Mouse (Mus musculus) left cerebral cortex, adult 8-10 months (tissue): ENCODE measurements around the gene Klf16. TPM values are rescaled to one million over a fixed set of nuclear protein-coding genes. Genes with fewer than 3 reads are reported as not detected.
"Not testable (repeated sequence)": the region's sequence is repeated elsewhere in the genome, so short reads cannot be mapped to it uniquely, and the experiment has no call there.

Experiments
- DNase-seq, 2 experiments: peaks; one replicate each; pipeline ENCODE4 v3.0.0; 2022; ENCODE audit warnings: low spot score in 2 of 2
- total RNA-seq, 4 experiments: library from RNA; stranded (reverse); gene quantifications; 2 replicates each; pipeline ENCODE4 v1.2.4; 2022

Gene Klf16
- total RNA-seq, 4 experiments from 2014 or later: 53.0 to 65.9 (median 61.2) TPM

- DNase-seq: no peak
Measured at GRCm38 (mm10) chr10:80606306-80606705, 29.2 kb upstream of the Klf16 start.

GRCm38 (mm10) chr10:80605721-80606120, 28.6 kb upstream of the Klf16 start, which contains the start of gene Gm49322:
Gene Gm49322 (plus strand): TSS chr10:80606021.
- DNase-seq: not testable (repeated sequence)

- no peak for DNase-seq
Measured at GRCm38 (mm10) chr10:80604988-80605387, 27.9 kb upstream of the Klf16 start.

DNA sequence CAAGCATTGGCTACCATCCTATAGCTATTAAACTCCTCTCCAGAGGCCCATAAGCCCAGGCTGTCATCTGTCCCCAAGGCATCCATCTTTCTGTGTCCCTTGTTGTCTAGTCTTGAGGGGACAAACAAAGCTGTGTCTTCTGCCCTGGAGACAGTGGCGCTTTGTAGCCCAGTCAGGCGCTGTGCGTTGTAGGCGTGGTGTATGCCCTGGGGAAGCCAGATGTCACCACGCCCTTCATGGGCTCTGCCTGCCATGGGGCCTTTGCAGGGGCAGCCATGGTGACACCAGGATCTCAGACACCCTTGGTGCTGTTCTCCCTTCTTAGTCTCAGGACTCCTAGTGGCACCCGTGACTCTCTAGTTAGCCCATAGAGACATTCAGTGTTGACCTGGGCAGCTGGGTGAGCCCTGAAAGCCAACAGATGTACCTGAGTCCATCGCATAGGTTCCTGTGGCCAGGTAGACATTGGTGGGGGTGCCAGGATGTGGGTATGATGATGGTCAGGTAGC, 26.9 kb upstream of the Klf16 start:
- no peak for DNase-seq

- no peak for DNase-seq
Measured at GRCm38 (mm10) chr10:80603364-80603763, 26.2 kb upstream of the Klf16 start.

- DNase-seq: peak; percentile 94 to 97
Measured at GRCm38 (mm10) chr10:80602698-80603325, 25.7 kb upstream of the Klf16 start, which contains the start of the genes Scamp4 and Adat3. Gene Scamp4 (plus strand): TSS chr10:80602872. Gene Adat3 (plus strand): TSS chr10:80602880.

DNA sequence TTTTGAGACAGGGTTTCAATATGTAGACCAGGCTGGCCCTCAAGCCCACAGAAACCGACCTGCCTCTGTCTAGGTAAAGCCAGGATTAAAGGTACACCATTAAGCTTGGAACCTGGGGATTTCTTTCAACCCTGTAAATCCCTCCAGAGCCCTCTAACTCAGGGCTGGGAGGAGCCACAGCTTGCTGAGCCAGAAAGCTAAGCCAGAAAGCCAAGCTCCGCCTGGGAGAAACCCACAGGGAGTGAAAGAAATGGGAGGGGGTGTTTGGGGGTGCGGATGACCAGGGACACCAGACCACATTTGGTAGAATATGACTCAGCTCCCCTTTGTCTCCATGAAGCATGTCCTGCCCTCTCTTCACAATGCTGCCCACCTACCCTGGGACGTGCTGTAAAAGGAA, 19.2 kb upstream of the Klf16 start:
- DNase-seq: no peak

GRCm38 (mm10) chr10:80589879-80590854, 13.0 kb upstream of the Klf16 start, which contains the start of gene Abhd17a:
Gene Abhd17a (minus strand): TSS chr10:80590341.
- DNase-seq: peak; percentile 74 to 95

DNA sequence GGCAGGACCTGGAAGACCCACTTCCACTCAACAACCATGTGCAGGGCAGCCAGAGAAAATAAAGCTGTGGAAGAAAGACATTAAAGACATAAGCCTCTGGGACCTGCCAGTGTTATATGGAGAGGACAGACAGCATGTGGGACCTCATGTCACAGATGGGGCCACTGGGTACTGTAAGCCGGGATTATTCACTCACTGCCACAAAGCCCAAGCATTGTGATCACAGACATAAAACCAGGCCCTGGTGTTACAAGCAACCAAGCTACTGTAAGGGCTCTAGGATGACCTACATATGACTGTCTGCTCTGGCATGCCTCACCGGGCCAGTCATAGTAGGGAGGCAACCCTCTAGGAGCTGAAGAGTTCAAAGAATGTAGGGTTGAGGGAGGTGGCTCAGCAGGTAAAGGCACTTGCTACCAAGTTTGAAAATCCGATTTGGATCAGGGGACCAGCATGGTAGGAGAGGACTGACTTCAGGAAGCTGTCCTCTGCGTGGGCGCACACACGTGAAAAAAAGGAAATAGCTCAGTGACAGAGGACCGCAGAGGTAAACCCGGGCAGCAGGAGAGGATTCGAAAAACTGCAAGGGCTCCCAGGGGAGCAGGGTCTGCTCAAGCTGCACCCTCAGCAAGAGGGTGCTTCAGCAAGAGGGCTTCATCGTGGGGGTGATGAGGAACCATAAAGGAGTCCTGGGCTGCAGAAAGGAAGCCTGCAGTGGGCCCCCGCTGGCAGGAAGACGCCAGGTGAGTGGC, 12.2 kb upstream of the Klf16 start:
- peak in 1 of 2 experiments; percentile 50 for DNase-seq

- DNase-seq: no peak
Measured at GRCm38 (mm10) chr10:80587305-80587657, 10.2 kb upstream of the Klf16 start.

- no peak for DNase-seq
Measured at GRCm38 (mm10) chr10:80586407-80587304, 9.5 kb upstream of the Klf16 start.

- DNase-seq: no peak
Measured at GRCm38 (mm10) chr10:80585581-80585980, 8.5 kb upstream of the Klf16 start.

GRCm38 (mm10) chr10:80584642-80585552, 7.8 kb upstream of the Klf16 start:
- no peak for DNase-seq

GRCm38 (mm10) chr10:80584045-80584488, 6.9 kb upstream of the Klf16 start:
- no peak for DNase-seq

DNA sequence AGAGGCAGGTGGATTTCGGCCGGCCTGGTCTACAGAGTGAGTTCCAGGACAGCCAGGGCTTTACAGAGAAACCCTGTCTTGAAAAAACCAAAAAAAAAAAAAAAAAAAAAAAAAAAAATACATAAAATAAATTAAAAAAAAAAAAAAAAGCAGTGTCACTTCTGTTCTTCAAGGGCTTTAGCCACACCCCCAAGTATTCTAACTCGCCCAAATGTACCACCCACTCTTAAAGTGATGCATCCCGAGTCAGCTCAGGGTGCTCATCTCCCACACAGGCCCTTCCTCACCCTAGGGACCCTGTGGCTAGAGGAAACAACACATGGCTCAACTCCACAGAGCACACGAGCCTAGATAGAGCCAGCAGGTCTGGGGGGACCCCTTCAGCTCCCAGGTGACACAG, 5.9 kb upstream of the Klf16 start:
- no peak for DNase-seq

DNA sequence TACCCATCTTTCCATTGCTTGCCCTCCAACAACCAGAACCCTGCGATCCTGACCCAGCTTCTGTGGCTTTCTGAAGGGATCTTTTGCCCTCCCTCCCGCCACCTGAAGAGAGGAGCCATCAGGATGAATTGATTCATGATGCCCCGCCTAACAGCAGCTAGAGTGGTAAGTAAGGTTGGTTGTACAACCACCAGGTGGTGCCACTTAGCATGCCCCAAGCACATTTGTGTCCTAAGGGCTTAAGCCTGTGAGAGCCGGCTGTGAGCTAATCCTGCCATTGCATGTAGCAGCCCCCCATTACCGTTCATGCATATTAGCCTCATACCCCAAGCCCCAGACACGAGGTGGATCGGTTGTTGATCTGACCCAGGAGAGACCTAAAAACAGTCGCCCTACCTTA, 1.8 kb upstream of the Klf16 start:
- peak in 1 of 2 experiments; percentile 58 for DNase-seq

DNA sequence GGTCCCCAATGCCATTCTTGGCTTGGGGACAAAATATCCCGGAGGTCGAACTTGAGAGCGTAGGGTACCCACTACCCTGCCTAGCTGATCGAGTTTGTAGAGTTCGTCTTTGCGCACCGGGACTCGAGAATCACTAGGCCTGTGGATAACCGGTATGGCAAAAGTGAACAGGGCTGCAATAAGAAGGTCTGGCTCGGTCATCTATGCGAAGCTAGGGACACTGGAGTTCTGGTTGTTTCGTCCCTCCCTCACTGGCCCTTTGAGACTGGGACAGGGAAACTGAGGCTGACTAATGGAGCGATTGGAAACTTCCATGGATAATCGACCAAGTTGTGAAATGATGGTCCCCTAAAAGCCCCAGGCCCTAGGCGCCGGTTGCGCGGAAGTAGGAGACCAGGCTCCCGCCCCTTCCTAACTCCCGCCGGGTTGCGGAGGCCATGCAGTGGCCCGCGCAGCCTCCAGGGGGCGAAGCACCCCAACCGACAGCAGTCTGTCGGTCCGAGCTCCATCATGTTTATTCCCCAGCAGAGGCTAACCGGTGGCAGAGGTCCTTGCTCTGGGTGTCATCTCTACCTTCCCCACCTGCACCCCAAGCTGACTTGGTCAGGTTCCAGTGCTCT, 1.1 kb upstream of the Klf16 start:
- peak in 1 of 2 experiments; percentile 47 for DNase-seq

DNA sequence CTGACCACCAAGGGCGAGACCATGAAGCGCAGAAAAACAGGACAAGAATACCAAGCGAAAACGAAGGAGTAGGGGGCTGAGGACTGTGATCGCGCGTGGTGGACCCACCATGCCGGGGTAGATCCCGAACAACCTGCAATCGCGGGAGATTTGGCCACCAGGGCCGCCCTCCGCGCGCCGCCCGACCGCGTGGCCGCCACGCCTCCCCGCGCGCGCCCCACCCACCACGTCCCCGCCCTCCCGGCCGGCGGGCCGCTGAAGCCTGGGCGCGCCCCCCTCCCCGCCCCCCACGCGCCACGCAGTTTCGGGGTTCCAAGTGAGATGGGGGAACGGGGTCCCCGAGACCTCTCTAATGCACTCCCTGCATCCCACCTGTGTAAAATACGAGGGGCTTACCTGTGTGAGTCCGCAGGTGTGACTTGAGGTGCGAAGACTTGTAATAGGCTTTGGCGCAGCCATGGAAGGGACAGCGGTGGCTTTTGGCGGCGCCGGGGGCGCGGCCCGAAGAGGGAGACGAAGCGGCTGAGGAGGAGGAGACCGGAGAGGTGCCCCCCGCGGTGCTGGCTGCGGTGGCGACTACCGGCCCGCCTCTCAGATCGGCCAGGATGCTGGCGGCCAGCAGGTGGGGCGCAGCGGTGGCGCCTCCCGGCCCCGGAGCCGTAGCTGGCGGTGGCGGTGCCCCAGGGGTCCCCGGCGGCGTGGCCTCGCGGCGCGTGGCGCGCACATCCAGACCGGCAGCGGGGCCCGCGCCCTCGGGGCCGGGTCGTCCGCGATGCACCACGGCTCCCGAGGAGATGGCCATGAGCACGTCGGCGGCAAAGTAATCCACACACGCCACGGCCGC, 548 bp downstream of the Klf16 start:
- DNase-seq: no peak
